Mouse (Mus musculus): ENCODE data around the gene Gdf15. TPM values are rescaled to one million over a fixed set of nuclear protein-coding genes. Genes with fewer than 3 reads are reported as not detected.

Gene Gdf15
- total and polyA plus RNA-seq, 2 experiments = 5.8 to 27.7 TPM

DNA sequence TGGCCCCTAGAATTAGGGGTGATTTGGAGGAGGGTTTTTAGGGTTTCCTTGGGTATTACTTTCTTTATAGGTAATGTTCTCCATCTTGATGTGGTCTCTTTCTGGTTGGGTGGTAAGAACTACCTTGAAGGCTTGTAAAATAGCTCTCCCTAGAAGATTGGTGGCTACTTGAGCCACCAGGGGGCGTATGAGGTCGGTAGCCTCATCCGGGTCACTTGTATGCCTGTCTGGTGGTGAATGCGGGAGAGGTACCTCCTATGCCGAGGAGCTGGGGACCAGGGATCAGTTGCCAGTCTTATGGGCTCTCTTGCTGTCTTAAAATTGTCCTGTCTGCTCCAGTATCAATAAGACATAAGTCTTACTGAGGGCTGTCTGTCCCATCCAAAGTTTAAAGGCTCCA lies 7.2 kb downstream of the Gdf15 start:
- no peaks in the 10 kb centered on the region for H3K27me3 ChIP-seq (ENCODE audit: control insufficient read depth, insufficient read depth, low read length)
- H3K27ac ChIP-seq (replicated peaks; ENCODE audit: insufficient read depth, low read depth, low read length) = no peak overlapping the region
- DNase-seq (ENCODE audit: extremely low read depth, low read depth, low spot score) = no peak
- no peaks in the 10 kb centered on the region; the same call in 1 of the 2 replicates for H3K4me1 ChIP-seq (ENCODE audit: control insufficient read depth, insufficient read depth, low read length)
- no peaks in the 10 kb centered on the region for H3K36me3 ChIP-seq (ENCODE audit: control insufficient read depth, insufficient read depth, low read length)
- WGBS = 3% methylated on average over 5 of the region's 5 CpGs
- no peak overlapping the region for H3K4me3 ChIP-seq (ENCODE audit: insufficient read depth, low read depth, low read length)
- H3K9ac ChIP-seq (ENCODE audit: low read depth, low read length) = no peak overlapping the region
- no peaks in the 10 kb centered on the region for H3K79me2 ChIP-seq (ENCODE audit: control insufficient read depth, insufficient read depth, low read length)
- TF ChIP-seq POLR2A (IDR thresholded peaks at IDR 0.05; ENCODE audit: extremely low read depth, insufficient read depth, low read length) = no peak
- peak; percentile 83 for TF ChIP-seq CTCF (IDR thresholded peaks at IDR 0.05; ENCODE audit: low read depth, low read length)

GRCm38 (mm10) chr8:70622220-70622619 lies 10.0 kb downstream of the Gdf15 start:
- Histone ChIP-seq H3K4me1 (ENCODE audit: control insufficient read depth, insufficient read depth, low read length) (no peaks in the 10 kb centered on the region), H3K27ac (replicated peaks; ENCODE audit: insufficient read depth, low read depth, low read length) (no peak overlapping the region), H3K9ac (ENCODE audit: low read depth, low read length) (no peak overlapping the region), H3K79me2 (ENCODE audit: control insufficient read depth, insufficient read depth, low read length) (no peaks in the 10 kb centered on the region), H3K36me3 (ENCODE audit: control insufficient read depth, insufficient read depth, low read length) (no peaks in the 10 kb centered on the region), H3K4me3 (ENCODE audit: insufficient read depth, low read depth, low read length) (no peak overlapping the region), H3K27me3 (ENCODE audit: control insufficient read depth, insufficient read depth, low read length) (no peaks in the 10 kb centered on the region)
- no peak for DNase-seq (ENCODE audit: extremely low read depth, low read depth, low spot score)
- TF ChIP-seq POLR2A (IDR thresholded peaks at IDR 0.05; ENCODE audit: extremely low read depth, insufficient read depth, low read length) = no peak
- no peak for TF ChIP-seq CTCF (IDR thresholded peaks at IDR 0.05; ENCODE audit: low read depth, low read length)
- 65% methylated on average over 3 of the region's 3 CpGs for WGBS

DNA sequence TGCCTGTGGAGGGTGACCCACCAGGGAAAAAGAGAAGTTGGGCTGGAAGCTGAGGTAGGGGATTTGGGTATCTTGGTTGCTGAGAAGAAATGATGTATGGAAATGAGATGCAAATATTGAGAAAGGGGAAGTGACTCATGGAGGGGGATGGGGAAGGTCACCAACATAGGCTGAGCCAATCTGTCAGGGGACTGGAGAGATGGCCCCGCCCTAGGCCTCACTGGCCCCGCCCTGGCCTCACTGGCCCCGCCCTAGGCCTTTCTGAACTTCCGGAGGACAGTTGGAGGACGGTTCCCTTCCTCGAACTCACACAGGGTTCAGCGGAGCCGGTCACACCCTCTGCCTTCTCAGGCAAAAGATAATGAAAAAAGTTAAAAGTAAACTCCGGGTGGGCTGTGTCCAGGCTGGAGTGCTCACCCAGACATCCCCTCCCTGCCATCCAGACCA lies 13.3 kb downstream of the Gdf15 start:
- no peak overlapping the region for H3K4me3 ChIP-seq (ENCODE audit: insufficient read depth, low read depth, low read length)
- no peak overlapping the region for H3K9ac ChIP-seq (ENCODE audit: low read depth, low read length)
- peak; percentile 55 for DNase-seq (ENCODE audit: extremely low read depth, low read depth, low spot score)
- no peaks in the 10 kb centered on the region for H3K4me1 ChIP-seq (ENCODE audit: control insufficient read depth, insufficient read depth, low read length)
- no peaks in the 10 kb centered on the region for H3K36me3 ChIP-seq (ENCODE audit: control insufficient read depth, insufficient read depth, low read length)
- no peak overlapping the region for H3K27ac ChIP-seq (replicated peaks; ENCODE audit: insufficient read depth, low read depth, low read length)
- WGBS = 46% methylated on average over 9 of the region's 9 CpGs
- no peaks in the 10 kb centered on the region for H3K79me2 ChIP-seq (ENCODE audit: control insufficient read depth, insufficient read depth, low read length)
- TF ChIP-seq CTCF (IDR thresholded peaks at IDR 0.05; ENCODE audit: low read depth, low read length) = no peak
- TF ChIP-seq POLR2A (IDR thresholded peaks at IDR 0.05; ENCODE audit: extremely low read depth, insufficient read depth, low read length) = no peak
- no peaks in the 10 kb centered on the region for H3K27me3 ChIP-seq (ENCODE audit: control insufficient read depth, insufficient read depth, low read length)

DNA sequence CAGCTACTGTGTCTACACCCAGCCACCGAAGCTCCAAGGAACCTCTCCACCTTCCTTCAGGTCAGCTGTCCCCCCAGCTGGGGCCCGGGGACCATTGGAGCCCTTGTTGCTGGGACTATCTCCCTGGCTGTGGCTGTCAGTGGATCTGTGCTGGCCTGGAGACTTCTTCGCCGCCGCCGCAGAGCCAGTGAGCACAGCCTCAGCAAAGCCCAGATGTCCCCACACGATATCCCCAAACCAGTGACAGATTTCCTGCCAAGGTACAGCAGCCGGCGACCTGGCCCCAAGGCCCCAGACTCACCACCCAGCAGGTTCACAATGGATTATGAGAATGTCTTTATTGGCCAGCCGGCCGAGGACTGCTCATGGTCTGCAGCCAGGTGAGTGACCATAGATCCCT lies 14.3 kb downstream of the Gdf15 start:
- WGBS = 89% methylated on average over 11 of the region's 11 CpGs
- Histone ChIP-seq H3K4me3 (ENCODE audit: insufficient read depth, low read depth, low read length) (peak overlapping the region; percentile 48), H3K4me1 (ENCODE audit: control insufficient read depth, insufficient read depth, low read length) (no peaks in the 10 kb centered on the region), H3K79me2 (ENCODE audit: control insufficient read depth, insufficient read depth, low read length) (no peaks in the 10 kb centered on the region), H3K9ac (ENCODE audit: low read depth, low read length) (peak overlapping the region; percentile 5; the same call in 1 of the 2 replicates), H3K27ac (replicated peaks; ENCODE audit: insufficient read depth, low read depth, low read length) (peak overlapping the region; percentile 1; the same call in 1 of the 2 replicates), H3K36me3 (ENCODE audit: control insufficient read depth, insufficient read depth, low read length) (no peaks in the 10 kb centered on the region), H3K27me3 (ENCODE audit: control insufficient read depth, insufficient read depth, low read length) (no peaks in the 10 kb centered on the region)
- DNase-seq (ENCODE audit: extremely low read depth, low read depth, low spot score) = no peak
- TF ChIP-seq CTCF (IDR thresholded peaks at IDR 0.05; ENCODE audit: low read depth, low read length) = no peak
- no peak for TF ChIP-seq POLR2A (IDR thresholded peaks at IDR 0.05; ENCODE audit: extremely low read depth, insufficient read depth, low read length)

DNA sequence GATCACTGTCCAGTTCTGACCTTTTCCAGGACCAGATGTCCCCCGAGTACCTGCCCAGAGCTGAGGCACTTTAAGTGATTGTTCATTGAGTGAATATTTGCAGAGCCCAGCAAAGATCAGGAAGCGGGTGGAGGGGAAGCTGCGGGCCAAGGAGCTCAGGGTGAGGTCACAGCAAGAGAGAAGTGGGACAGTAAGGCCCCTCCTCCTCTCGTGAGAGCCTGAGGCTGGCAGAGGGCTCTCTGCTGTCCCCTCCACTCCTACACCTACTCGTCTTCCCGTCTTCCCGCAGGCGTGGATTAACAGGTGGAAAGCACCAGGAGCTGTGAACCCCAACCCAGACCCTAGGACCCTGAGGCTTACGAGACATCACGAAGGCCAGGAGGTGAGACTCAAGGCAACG lies 15.6 kb downstream of the Gdf15 start:
- no peak for TF ChIP-seq POLR2A (IDR thresholded peaks at IDR 0.05; ENCODE audit: extremely low read depth, insufficient read depth, low read length)
- no peak for TF ChIP-seq CTCF (IDR thresholded peaks at IDR 0.05; ENCODE audit: low read depth, low read length)
- no peaks in the 10 kb centered on the region for H3K79me2 ChIP-seq (ENCODE audit: control insufficient read depth, insufficient read depth, low read length)
- no peaks in the 10 kb centered on the region for H3K36me3 ChIP-seq (ENCODE audit: control insufficient read depth, insufficient read depth, low read length)
- peak overlapping the region; percentile 7; the same call in 1 of the 2 replicates for H3K9ac ChIP-seq (ENCODE audit: low read depth, low read length)
- H3K27ac ChIP-seq (replicated peaks; ENCODE audit: insufficient read depth, low read depth, low read length) = peak overlapping the region; percentile 13; the same call in 1 of the 2 replicates
- no peaks in the 10 kb centered on the region for H3K4me1 ChIP-seq (ENCODE audit: control insufficient read depth, insufficient read depth, low read length)
- no peak for DNase-seq (ENCODE audit: extremely low read depth, low read depth, low spot score)
- no peaks in the 10 kb centered on the region for H3K27me3 ChIP-seq (ENCODE audit: control insufficient read depth, insufficient read depth, low read length)
- WGBS = 72% methylated on average over 11 of the region's 11 CpGs
- peak overlapping the region; percentile 13; the same call in 1 of the 2 replicates for H3K4me3 ChIP-seq (ENCODE audit: insufficient read depth, low read depth, low read length)

GRCm38 (mm10) chr8:70615894-70616293 lies 16.4 kb downstream of the Gdf15 start, which contains the start of gene Lrrc25:
Gene Lrrc25 (plus strand): TSS chr8:70616155.
- no peak for DNase-seq (ENCODE audit: extremely low read depth, low read depth, low spot score)
- peak within 1 kb of the TSS; percentile 21 for H3K27ac ChIP-seq (replicated peaks; ENCODE audit: insufficient read depth, low read depth, low read length)
- H3K36me3 ChIP-seq (ENCODE audit: control insufficient read depth, insufficient read depth, low read length) = no peaks in the 10 kb centered on the region
- H3K4me1 ChIP-seq (ENCODE audit: control insufficient read depth, insufficient read depth, low read length) = no peaks in the 10 kb centered on the region
- H3K9ac ChIP-seq (ENCODE audit: low read depth, low read length) = peak within 1 kb of the TSS; percentile 7; the same call in 1 of the 2 replicates
- H3K79me2 ChIP-seq (ENCODE audit: control insufficient read depth, insufficient read depth, low read length) = no peaks in the 10 kb centered on the region
- peak within 1 kb of the TSS; percentile 13; the same call in 1 of the 2 replicates for H3K4me3 ChIP-seq (ENCODE audit: insufficient read depth, low read depth, low read length)
- 77% methylated on average over 3 of the region's 3 CpGs for WGBS
- no peaks in the 10 kb centered on the region for H3K27me3 ChIP-seq (ENCODE audit: control insufficient read depth, insufficient read depth, low read length)
- no peak for TF ChIP-seq POLR2A (IDR thresholded peaks at IDR 0.05; ENCODE audit: extremely low read depth, insufficient read depth, low read length)
- TF ChIP-seq CTCF (IDR thresholded peaks at IDR 0.05; ENCODE audit: low read depth, low read length) = no peak

Measured in liver, adult 2 months (tissue).